Mouse (Mus musculus) ES-E14 (cell line): ENCODE measurements around the gene Pde9a. TPM values are rescaled to one million over a fixed set of nuclear protein-coding genes. Genes with fewer than 3 reads are reported as not detected.

ENCODE experiments used
- DNase-seq: peaks from one replicate; pipeline ENCODE4 v3.0.0-alpha.2; 2013; ENCODE audit warnings: low read depth, low spot score
- H3K27ac ChIP-seq: 2 replicates; pipeline ENCODE4 v1.5.1; 2012; ENCODE audit warnings: low read depth, mild to moderate bottlenecking, low read length, moderate library complexity, mixed read lengths; ENCODE audit not compliant: poor library complexity, insufficient read depth, severe bottlenecking
- H3K36me3 ChIP-seq: 2 replicates; pipeline ENCODE4 v1.6.1; 2012; ENCODE audit warnings: mild to moderate bottlenecking, low read length, moderate library complexity, mixed read lengths; ENCODE audit not compliant: control insufficient read depth, poor library complexity, insufficient read depth, severe bottlenecking
- H3K4me1 ChIP-seq, 2 experiments: fragments of 150-350 bp in 1 of 2; sonication (generic) in 1 of 2; 2 replicates each; pipeline ENCODE4 v1.6.1; 2012; ENCODE audit warnings: low read length in 2 of 2, mild to moderate bottlenecking in 1 of 2, mixed read lengths in 1 of 2; ENCODE audit not compliant: control insufficient read depth in 2 of 2, insufficient read depth in 2 of 2, poor library complexity in 1 of 2
- H3K4me3 ChIP-seq, 2 experiments: fragments of 150-350 bp in 1 of 2; sonication (generic) in 1 of 2; 2 replicates each; pipeline ENCODE4 v1.5.1; 2012; ENCODE audit warnings: low read length in 2 of 2, low read depth in 1 of 2, mild to moderate bottlenecking in 1 of 2, mixed read lengths in 1 of 2; ENCODE audit not compliant: insufficient read depth in 1 of 2, poor library complexity in 1 of 2, severe bottlenecking in 1 of 2
- H3K9ac ChIP-seq: 2 replicates; pipeline ENCODE4 v1.6.1; 2012; ENCODE audit warnings: low read depth, mild to moderate bottlenecking, low read length, mixed read lengths; ENCODE audit not compliant: poor library complexity, insufficient read depth, severe bottlenecking
- H3K9me3 ChIP-seq: fragments of 150-350 bp; sonication (generic); 2 replicates; pipeline ENCODE4 v1.6.1; 2012; ENCODE audit warnings: low read depth, mild to moderate bottlenecking, low read length; ENCODE audit not compliant: control insufficient read depth, insufficient read depth
- CHD2 ChIP-seq: IDR thresholded peaks from 2 replicates; pipeline ENCODE4 v1.6.1; 2014; ENCODE audit warnings: mild to moderate bottlenecking, low read depth, low read length, inconsistent platforms
- HCFC1 ChIP-seq: IDR thresholded peaks from 2 replicates; pipeline ENCODE4 v1.6.1; 2012; ENCODE audit warnings: low read length, inconsistent platforms, borderline replicate concordance; ENCODE audit not compliant: insufficient read depth
- MAFK ChIP-seq: IDR thresholded peaks from 2 replicates; pipeline ENCODE4 v1.6.1; 2014; ENCODE audit warnings: mild to moderate bottlenecking, low read depth, low read length, inconsistent platforms; ENCODE audit not compliant: insufficient read depth
- ZC3H11A ChIP-seq: IDR thresholded peaks from 2 replicates; pipeline ENCODE4 v1.6.1; 2012; ENCODE audit warnings: low read depth, mild to moderate bottlenecking, inconsistent platforms, low read length, borderline replicate concordance
- ZNF384 ChIP-seq: IDR thresholded peaks from 2 replicates; pipeline ENCODE4 v1.6.1; 2012; ENCODE audit warnings: low read depth, low read length, inconsistent platforms
- in situ Hi-C, 2 experiments: fragments of 600-800 bp; cut with MboI; formaldehyde crosslinking; loops; one replicate each; pipeline ENCODE4 v1.15.1; 2025; ENCODE audit warnings: low sequenced_read_pairs in 2 of 2, inconsistent platforms in 1 of 2; ENCODE audit not compliant: unreplicated experiment in 2 of 2
- total RNA-seq: library from RNA; depleted of rRNA; stranded (reverse); fragments of 300-350 nt; gene quantifications from 2 replicates; pipeline ENCODE4 v1.2.3, GENCODE M21; 2012

Pde9a gene
- total RNA-seq, 1 experiment: 3.9 TPM

GRCm38 (mm10) chr17:31434825-31435325 is 48.9 kb downstream of the Pde9a start:
- H3K36me3 ChIP-seq: peaks cover 2% of the 10 kb centered on the region; the same call in 1 of the 2 replicates
- H3K9ac ChIP-seq: no peak overlapping the region
- in situ Hi-C loops: no loop called here
- peak; percentile 54 for DNase-seq
- H3K9me3 ChIP-seq: no peaks in the 10 kb centered on the region
- peaks cover 2 to 25% of the 10 kb centered on the region in 2 experiments; a peak in 3 of 4 replicates for H3K4me1 ChIP-seq
- H3K4me3 ChIP-seq: peak overlapping the region in 1 of 2 experiments; percentile 21; a peak in 2 of 4 replicates
- H3K27ac ChIP-seq: peak overlapping the region; percentile 71
- TF ChIP-seq MAFK (no peak), ZNF384 (no peak), HCFC1 (no peak), CHD2 (no peak), ZC3H11A (no peak)

GRCm38 (mm10) chr17:31435934-31436813 is 50.2 kb downstream of the Pde9a start:
- H3K36me3 ChIP-seq: no peaks in the 10 kb centered on the region
- no peak overlapping the region for H3K9ac ChIP-seq
- H3K4me3 ChIP-seq: no peak overlapping the region
- in situ Hi-C loops: no loop called here
- no peak for DNase-seq
- H3K4me1 ChIP-seq: peaks cover 2 to 28% of the 10 kb centered on the region in 2 experiments; a peak in 3 of 4 replicates
- no peaks in the 10 kb centered on the region for H3K9me3 ChIP-seq
- peak overlapping the region; percentile 57 for H3K27ac ChIP-seq
- TF ChIP-seq HCFC1 (no peak), MAFK (no peak), ZNF384 (no peak), ZC3H11A (no peak), CHD2 (no peak)

- Histone ChIP-seq H3K4me1 (peaks cover 2 to 28% of the 10 kb centered on the region in 2 experiments; a peak in 3 of 4 replicates), H3K9me3 (no peaks in the 10 kb centered on the region), H3K36me3 (no peaks in the 10 kb centered on the region), H3K27ac (no peak overlapping the region), H3K9ac (no peak overlapping the region), H3K4me3 (no peak overlapping the region)
- TF ChIP-seq ZC3H11A (no peak), ZNF384 (peak; percentile 46; the same call in 1 of the 2 replicates)
- DNase-seq: no peak
- in situ Hi-C loops: no loop called here
Measured at GRCm38 (mm10) chr17:31436814-31437406, 50.9 kb downstream of the Pde9a start.

DNA sequence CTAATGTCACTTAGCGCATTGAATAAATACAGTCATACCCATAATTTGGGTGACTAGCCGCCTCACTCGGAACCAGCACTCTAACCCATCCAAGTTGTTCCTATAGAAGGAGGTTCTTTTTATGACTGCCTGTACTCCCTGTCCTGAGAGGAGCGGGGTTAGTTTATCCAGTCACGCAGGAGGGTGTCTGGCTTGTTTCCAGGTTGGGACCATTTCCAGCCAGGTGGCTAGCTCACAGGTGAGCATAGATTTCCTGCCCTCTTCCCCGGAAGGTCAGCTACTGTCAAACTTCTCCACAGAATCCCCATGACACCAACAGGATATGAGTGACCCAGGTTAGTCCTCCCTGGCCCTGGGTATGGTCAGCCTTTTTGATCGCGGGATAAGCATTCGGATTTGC is 51.5 kb downstream of the Pde9a start:
- Histone ChIP-seq H3K27ac (0 out of 2 replicates have a peak overlapping the region, but pooled peaks have one; percentile 18), H3K9ac (peak overlapping the region; percentile 40; the same call in 1 of the 2 replicates), H3K4me3 (no peak overlapping the region), H3K36me3 (no peaks in the 10 kb centered on the region), H3K9me3 (no peaks in the 10 kb centered on the region), H3K4me1 (peaks cover 2 to 27% of the 10 kb centered on the region in 2 experiments; a peak in 3 of 4 replicates)
- DNase-seq: no peak
- TF ChIP-seq ZC3H11A (no peak), ZNF384 (no peak), MAFK (no peak), CHD2 (no peak)
- in situ Hi-C loops: no loop called here
